Mouse (Mus musculus): ENCODE data around the gene Zfp229. TPM values are rescaled to one million over a fixed set of nuclear protein-coding genes. Genes with fewer than 3 reads are reported as not detected.
"Not testable (repeated sequence)": the region's sequence is repeated elsewhere in the genome, so short reads cannot be mapped to it uniquely, and the experiment has no call there.

Gene Zfp229
- 1 to 10 TPM; 5.7 to 7.4 TPM for total RNA-seq (2021)

DNA sequence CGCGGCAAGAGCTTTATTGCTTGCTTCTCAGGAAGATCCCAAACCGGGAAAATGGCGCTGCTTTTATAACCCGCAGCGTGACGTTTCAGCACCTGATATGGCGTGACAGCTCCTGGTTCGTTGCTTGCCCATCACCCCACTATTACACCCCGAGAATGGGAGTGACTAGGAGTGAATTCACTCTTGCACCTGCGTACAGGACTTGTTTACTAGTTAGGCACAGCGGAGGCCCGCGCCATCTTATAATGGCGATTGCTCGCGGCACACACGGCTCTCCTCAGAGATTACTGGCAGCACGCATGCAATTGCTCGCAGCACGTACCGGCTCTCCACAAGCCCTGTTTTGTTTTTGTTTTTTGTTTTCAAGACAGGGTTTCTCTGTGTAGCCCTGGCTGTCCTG is at the start of gene Zfp229:
Gene Zfp229 (plus strand): TSS at position 301 of the 400 bp plus-strand sequence.
- intact Hi-C loops (cut with DNase I), result loop anchor here (5.0 kb wide), 1 partner anchor 582 kb away; the partner anchor contains the start of gene CT030661.1

DNA sequence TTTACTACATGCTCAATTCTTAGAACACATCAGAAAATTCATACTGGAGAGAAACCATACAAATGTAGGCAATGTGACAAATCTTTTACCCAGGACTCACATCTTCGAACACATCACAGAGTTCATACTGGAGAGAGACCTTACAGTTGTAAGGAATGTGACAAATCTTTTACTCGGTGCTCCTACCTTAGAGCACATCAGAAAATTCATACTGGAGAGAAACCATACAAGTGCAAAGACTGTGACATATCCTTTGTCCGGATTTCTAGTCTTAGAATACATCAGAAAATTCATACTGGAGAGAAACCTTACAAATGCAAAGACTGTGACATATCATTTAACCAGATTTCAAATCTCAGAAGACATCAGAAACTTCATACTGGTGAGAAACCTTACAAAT is 39.0 kb upstream of the Zfp229 start, which contains the start of gene Gm10226:
Gene Gm10226 (plus strand): TSS at position 301 of the 400 bp plus-strand sequence.
- intact Hi-C loops (cut with DNase I), result no loop called here
- DNase-seq, result no peak

More for the DNA sequence above, at the start of gene Zfp229:
- not testable (repeated sequence) for DNase-seq

DNA sequence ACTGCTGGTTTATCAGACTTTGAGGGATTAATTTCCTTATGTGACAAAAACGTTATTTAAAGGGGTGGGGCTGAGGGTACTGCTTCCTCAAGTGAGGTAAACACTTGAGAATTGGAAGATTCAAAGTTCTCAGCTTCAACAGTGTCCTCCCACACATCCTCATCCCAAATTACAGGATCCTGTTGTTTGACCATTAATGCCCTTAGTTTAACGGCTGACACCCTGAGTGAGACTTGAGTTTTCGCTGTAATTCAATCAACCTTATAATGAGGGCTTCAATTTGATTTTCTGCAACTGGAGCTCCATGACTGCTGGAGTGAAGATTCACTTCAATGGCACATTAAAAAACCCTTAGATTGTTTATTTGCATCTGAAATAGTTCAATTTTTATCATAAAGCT is 37.3 kb upstream of the Zfp229 start:
- intact Hi-C loops (cut with DNase I), result no loop called here
- DNase-seq, result no peak

DNA sequence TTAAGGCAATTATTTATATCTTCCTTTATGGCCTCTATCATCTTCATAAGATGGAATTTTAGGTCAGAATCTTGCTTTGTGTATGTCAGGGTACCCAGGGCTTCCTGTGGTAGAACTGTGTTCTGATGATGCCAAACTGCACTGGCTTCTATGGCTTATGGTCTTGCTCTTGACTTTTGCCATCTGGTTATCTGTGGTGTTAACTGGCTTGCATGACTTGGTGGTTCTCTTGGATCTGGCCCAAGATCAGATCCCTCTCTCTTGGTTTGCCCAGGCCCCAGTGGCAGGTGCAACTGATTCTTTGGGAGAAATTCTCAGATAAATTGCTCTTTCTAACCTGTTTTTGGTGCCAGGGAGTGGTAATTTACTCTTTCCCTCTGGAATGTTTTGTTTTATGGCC is 34.5 kb upstream of the Zfp229 start:
- intact Hi-C loops (cut with DNase I), result no loop called here
- DNase-seq, result no peak

DNA sequence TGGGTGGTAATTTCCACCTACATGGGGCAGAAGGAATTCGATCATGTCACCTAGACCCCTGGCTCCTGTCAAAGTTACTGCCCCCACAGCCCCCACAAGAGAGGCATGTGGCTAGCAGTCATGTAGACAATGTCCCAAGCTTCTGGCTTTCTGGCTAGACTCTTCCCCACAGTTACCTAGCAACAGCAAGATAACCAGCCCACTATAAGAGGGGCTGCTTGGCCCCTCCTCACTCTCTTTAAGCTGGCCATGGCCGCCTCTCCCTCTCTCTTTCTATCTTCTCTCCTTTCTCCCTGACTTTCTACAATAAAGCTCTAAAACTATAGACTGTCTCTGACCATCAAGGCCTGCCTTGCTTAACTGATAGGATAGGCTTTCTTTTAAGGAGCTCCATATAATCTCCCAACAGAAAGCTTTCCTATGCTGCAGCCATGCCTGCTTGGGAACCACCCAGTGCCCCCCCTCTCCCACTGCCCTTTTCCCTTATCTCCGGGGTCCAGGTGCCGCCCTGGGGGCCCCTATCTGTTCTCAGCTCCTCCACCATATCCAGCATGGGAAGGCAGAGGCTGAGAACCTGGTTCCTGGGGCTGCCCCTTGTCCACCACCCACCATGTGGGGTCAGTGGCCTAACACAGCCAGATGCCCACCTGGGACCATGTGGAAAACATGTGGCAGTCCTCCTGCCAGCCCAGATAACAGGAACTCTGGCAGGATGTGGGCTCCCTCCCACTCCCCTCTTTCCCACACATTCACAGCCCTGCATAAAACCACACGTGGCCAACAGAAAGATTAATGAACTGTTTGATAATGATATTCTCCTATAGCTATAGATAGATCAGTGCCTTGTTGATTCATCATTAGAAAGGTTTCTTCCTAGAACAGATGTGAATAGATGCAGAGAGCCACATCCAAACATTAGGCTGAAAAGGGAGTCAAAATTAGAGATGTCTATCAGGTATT is 28.0 kb upstream of the Zfp229 start:
- DNase-seq, result no peak
- intact Hi-C loops (cut with DNase I), result no loop called here

DNA sequence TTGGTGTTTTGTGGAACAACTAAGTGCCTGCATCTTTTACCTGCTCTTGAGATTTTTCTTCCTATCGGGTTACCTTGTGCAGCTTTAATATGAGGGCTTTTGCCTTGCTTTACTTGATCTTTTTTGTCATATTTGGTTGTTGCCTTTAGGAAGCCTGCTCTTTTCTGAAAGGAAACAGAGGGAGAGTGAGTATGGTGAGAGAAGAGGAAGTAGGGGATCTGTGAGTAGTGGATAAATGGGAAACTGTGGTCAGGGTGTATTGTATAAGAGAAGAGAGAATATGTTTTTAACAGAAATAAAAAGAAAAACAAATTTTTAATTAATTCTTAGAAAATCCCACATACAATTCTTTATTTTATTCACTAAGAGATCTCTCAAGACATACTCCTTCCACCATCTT is 27.2 kb upstream of the Zfp229 start:
- no peak for DNase-seq
- intact Hi-C loops (cut with DNase I), result no loop called here

DNA sequence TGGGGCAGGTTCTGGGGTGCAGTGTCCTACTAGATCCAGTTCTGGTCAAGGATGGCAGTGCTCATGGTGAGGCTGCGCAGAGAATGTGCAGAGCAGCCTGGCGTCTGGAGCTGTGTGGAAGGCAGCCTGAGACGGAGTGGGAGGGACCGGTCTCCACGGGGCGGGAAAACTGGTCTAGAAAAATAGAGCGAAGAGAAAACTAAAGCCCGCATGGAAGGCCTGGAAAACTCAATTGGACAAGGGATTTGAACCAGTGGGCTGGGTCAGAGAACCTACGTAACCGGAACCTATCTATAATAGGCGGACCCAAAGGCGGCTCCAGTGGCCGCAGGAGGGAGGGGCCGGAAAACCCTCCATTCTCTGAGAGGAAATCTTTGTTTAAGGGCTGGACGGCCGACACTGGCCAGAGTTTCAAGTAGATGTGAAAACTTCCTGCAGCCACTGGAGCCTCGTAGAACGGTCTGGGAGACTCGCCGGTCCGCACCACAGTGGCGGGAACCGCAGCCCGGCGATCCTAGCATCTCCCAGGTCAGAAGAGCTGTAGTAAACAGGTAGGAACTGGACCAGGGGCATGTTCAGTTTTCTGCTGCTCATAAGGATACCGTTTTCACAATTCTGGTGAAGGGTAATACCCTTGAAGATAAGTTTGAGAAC is 23.1 kb upstream of the Zfp229 start, which contains the start of gene Zfp760:
Gene Zfp760 (plus strand): TSS at position 399 of the 654 bp plus-strand sequence.
- intact Hi-C loops (cut with DNase I), result no loop called here
- DNase-seq, result peak; percentile 79 to 82

DNA sequence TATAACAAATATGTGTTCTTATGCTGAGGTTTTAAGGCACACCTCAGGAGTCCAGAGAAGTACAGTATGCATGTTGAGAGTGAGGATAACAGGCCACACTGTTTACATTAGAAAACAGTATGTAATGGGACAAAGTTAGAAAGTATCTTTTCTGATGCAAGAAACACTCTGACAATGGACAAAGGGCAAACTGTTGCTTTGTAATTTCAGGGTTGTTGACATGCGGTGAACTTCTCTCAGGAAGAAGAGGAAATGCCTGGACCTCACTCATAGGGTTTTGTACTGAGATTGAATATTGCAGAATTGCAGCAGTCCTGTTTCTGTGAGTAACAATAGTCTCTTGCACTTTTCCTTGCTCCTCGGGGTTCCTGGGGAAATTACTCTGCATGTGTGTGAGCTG is 22.2 kb upstream of the Zfp229 start:
- DNase-seq, result no peak
- intact Hi-C loops (cut with DNase I), result loop anchor here (2.0 kb wide), 1 partner anchor 24 kb away; no protein-coding TSS in a partner anchor

DNA sequence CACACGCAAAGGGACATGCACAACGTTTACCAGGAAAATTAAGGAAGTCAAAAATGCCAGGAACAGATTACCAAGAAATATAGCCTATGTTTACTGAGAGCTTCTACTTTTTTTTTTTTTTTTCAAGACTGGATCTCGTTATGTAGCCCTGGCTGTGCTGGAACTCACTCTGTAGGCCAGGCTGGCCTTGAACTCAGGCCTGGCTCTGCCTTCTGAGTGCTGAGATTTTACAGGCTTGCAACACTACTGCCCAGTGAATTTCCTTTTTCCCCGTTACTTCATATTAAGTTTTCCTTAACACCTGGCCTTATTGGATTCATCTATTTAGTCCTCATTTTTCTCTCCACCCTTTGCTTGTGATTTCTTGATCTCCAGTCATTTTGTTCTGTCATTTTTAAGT is 2.5 kb downstream of the Zfp229 start:
- intact Hi-C loops (cut with DNase I), result loop anchor here (2.0 to 5.0 kb wide), 2 partner anchors 24 to 579 kb away; partner anchors contain the start of gene CT030661.1
- DNase-seq, result no peak

DNA sequence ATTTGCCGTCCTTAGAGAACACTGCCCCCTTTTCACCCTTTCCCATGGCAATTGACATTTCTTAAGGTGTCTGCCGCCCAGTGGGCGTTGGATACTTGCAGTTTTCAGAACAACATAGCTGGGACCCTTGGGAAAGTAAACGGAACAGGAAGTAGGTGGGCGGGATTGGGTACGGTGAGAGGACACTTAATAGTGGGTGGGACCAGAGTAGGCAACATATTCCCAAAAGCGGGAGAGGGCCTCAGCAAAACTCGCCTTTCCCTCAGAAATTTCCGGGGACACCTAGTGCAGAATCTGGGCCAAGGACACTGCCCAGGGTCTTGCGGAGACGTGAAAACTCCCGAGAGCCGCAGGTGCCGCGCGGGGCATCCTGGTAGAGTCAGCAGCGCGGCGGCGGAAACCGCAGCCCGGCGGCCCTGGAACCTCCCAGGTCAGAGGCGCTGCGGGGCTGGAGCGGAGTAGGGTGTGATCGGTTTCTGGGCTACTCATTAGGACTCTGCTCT is 3.0 kb downstream of the Zfp229 start:
- peak; percentile 73 to 85 for DNase-seq
- intact Hi-C loops (cut with DNase I), result loop anchor here (2.0 to 5.0 kb wide), 2 partner anchors 25 to 579 kb away; partner anchors contain the start of gene CT030661.1

DNA sequence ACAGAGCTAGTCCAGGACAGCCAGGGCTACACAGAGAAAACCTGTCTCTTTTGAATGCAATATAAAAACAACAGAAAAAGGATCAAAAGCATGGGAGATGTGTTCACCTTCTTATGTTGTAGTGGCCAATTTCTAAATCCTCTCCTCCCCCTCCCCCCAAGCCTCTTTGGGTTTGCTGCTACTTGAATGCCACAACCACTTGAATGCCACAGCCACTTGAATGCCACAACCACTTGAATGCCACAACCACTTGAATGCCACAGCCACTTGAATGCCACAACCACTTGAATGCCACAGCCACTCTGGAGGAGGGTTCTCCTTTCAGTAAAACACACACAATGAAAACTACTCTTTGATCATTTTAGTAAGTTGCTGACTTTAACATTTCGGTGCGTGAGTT is 22.2 kb downstream of the Zfp229 start:
- intact Hi-C loops (cut with DNase I), result no loop called here
- DNase-seq, result no peak

DNA sequence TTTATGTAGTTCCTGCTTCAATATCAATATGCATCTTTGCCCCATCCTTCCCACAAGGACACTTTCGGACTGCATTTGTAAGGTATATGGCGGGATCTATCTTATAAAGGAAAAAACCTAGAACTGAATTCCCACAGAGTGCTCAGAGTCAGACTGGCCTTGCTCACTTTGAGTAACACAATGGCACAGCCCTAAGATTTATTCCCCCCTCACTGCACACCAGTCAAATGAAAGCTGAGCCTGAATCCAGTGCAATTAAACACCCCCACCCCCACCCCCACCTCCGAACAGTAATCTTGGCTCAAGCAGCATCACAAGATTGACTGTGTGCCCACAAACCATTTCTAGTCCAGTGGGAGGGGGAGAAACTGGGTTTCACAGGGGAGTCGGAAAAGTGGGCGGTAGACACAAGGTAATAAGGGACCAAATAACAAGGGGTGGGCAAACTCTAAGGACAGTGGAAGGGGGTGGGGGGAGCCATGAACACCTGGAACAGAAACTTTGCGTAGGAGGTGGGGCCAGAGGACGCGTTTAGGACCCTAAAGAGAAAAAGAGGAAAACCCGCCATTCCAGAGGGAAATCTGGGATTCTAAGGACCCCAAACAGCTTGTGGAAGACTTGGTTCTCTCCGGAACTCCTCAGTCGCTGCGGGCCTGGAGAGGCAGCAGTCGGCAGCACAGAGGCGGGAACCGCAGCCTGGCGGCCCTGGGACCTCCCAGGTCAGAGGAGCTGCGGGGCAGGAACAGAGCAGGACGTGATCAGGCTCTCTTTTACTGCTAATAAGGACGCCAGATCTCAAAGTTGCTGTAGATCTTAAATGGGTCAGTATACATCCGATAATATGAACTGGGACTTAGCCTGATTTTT is 23.0 kb downstream of the Zfp229 start:
- intact Hi-C loops (cut with DNase I), result no loop called here
- peak in 1 of 2 experiments; percentile 4 for DNase-seq

DNA sequence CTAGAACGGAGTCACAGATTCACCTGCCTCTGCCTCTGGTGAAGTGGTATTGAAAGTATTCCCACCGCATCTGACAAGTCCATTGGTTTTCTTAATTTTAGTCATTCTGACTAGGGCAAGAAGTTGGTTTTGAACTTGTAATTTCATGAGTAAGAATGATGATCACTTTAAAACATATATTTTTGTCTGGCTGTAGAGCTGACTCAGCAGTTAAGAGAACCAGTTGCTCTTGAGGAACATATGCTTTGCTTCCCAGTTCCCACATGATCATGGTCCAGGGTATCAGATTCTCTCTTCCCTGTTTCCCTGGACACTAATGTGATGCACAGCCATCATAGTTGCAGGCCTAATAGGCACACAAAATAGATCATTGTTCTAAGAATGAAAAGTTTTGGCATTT is 39.7 kb downstream of the Zfp229 start:
- intact Hi-C loops (cut with DNase I), result no loop called here
- DNase-seq, result no peak

DNA sequence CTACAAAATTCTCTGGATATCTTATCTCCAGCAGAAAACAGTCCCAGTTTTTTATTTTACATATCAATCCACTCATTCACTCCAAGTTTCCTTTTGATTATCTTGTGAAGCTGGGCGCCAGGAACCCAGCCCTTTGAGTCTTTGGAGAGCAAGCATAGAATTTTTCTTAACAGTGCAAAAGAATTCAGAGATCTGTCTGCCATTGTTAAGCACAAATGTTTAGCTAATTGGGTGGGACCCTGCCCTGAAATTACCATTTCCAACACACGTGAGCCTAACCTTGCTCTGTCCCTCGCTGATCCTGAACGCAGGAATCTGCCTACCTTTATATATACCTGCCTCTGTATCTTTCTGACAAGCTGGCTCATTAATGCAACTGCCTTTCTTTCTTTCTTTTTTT is 61.7 kb downstream of the Zfp229 start:
- DNase-seq, result no peak
- intact Hi-C loops (cut with DNase I), result no loop called here

DNA sequence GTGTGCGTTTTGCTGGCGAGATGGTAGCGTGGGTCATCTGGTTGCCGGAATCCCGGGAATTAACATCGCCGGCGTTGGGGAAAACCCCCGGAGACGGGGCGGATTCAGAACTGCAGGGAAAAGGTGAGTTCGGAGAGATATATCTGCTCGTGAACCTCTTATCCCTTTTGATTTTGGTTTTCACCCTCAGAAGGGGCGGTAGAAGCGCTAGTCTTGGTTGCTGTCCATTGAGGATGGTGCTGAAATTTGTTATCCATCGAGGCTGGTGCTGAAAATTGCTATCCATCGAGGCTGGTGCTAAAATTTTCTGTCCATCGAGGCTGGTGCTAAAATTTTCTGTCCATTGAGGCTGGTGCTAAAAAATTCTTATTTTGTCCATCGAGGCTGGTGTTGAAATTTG is 70.8 kb downstream of the Zfp229 start:
- not testable (repeated sequence) for DNase-seq

More for the DNA sequence above, 70.8 kb downstream of the Zfp229 start:
- intact Hi-C loops (cut with DNase I), result not testable (repeated sequence)

Other genes starting within 250 kb of the Zfp229 start
- 1 to 10 TPM; 1.7 to 2.6 TPM for gene Zfp53, start 241.8 kb upstream of the Zfp229 start, total RNA-seq (2021)
- 1 to 10 TPM; 5.4 to 6.4 TPM for gene Zfp52, start 195.3 kb upstream of the Zfp229 start, total RNA-seq (2021)
- gene Zfp948, start 163.8 kb upstream of the Zfp229 start, total RNA-seq (2021), result 1 to 10 TPM; 3.1 to 3.8 TPM
- gene Zfp983, start 80.2 kb upstream of the Zfp229 start, total RNA-seq (2021), result 1 to 10 TPM; 2.1 to 2.4 TPM
- gene Gm10226, start 38.9 kb upstream of the Zfp229 start, total RNA-seq (2021), result 1 to 10 TPM in 1 of 2 experiments, not detected in 1; 2.9 TPM
- 1 to 10 TPM; 2.1 TPM for gene Zfp760, start 23.1 kb upstream of the Zfp229 start, total RNA-seq (2021)
- gene Zfp820, start 115.0 kb downstream of the Zfp229 start, total RNA-seq (2021), result 1 to 10 TPM; 1.0 to 1.1 TPM
- gene Zfp995, start 179.1 kb downstream of the Zfp229 start, total RNA-seq (2021), result under 1 TPM; 0.68 to 0.97 TPM
- 1 to 10 TPM; 5.7 to 5.9 TPM for gene Zfp942, start 231.7 kb downstream of the Zfp229 start, total RNA-seq (2021)
- gene Zfp943, start 231.8 kb downstream of the Zfp229 start, total RNA-seq (2021), result 10 to 100 TPM; 17.4 to 21.0 TPM